Mouse (Mus musculus) liver, postnatal 0 days (tissue): Measurements from ENCODE around the gene Ugt1a5.

ENCODE experiments used
- CTCF ChIP-seq: sonication (generic); IDR thresholded peaks from 2 replicates; pipeline ENCODE4 v1.5.1; 2016; ENCODE audit warnings: antibody characterized with exemption, low read depth
- EP300 ChIP-seq: IDR thresholded peaks from 2 replicates; pipeline ENCODE4 v1.6.1; 2016; ENCODE audit warnings: antibody characterized with exemption, low read depth, mild to moderate bottlenecking

DNA sequence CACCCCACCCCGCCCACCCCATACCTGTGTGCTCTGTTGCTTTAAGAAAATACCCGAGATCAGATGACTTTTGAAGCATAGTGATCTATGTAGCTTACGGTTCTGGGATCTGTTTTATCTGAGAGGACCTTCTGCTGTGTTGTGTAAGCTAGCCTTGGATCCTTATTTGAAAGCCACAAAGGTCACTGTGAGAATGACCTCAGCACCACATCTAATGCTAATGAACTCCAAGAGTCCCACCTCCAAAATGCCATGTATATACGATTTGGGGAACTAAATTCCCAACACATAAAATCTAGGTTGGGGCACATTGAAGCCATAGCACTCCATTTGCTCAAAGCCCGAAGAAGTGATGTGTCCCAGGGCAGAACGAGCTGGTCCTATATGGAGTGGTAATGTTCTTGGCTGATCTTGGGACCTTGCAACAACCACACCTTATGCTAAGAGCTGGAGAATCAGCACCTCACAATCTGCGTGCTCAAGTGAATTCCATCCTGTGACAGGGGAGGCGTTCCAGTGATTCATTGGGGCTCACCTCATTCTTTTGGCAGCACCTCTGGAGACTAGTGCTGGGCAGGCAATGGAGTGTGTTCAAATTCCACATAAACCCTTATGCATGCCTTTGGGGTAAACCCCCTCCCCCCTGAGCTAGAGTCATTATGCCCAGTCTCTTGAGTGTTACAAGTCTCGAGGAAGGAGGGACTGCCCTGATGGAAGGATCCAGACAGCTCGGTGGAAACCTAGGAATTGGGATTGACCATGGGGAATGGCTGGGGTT, 91.3 kb downstream of the Ugt1a5 start:
- TF ChIP-seq CTCF (no peak), EP300 (no peak)
